Mouse (Mus musculus): Measurements from ENCODE around the gene 2900011O08Rik. TPM values are rescaled to one million over a fixed set of nuclear protein-coding genes. Genes with fewer than 3 reads are reported as not detected.

The 2900011O08Rik gene
- polyA plus RNA-seq, 1 experiment from 2014 or later = 0.63 TPM

DNA sequence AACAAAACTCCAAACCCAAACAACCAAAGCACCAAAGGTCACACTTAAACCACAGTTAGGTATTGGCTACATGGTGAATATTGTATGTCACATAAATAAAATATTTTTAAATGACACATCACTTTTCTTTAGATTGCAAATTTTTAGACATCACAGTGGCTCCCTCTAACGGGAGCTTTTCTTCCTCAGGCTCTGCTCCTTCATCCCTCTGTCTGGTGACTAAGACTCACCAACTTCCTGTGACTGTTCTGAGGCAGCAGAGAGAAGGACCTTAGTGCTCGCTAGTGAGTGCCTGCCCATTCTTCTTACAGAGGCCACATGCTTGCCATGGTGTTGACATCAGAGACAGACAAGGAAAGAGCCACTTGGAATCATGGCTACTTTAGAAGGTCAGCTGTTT is 125.7 kb downstream of the 2900011O08Rik start:
- H3K9ac ChIP-seq (ENCODE audit: low read length) = no peak overlapping the region
- WGBS = 49% methylated on average over 2 of the region's 2 CpGs
- H3K36me3 ChIP-seq (ENCODE audit: control insufficient read depth, insufficient read depth) = peaks cover 41% of the 10 kb centered on the region

DNA sequence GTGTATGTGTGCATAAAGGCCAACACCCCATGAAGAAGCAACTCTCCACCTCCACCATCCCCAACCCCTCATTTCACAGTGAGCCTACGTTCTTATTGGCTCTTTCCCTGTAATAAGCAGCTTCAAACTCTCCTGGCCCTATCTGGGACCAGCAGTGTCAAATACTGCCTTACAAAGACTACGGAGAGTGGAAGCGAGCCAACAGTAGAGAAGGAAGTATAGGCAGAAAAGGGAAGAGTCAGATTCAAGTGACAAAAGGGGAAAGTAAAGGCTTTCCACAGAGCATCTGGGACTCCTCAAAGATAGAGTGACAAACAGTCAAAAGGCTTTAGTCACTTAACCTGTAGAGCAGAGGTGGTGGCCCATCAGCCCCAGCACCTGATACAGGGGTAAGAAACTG is 126.3 kb downstream of the 2900011O08Rik start:
- Histone ChIP-seq H3K4me2 (ENCODE audit: low read depth, low read length) (no peak overlapping the region), H3K27me3 (ENCODE audit: control insufficient read depth, insufficient read depth, low read length) (no peaks in the 10 kb centered on the region), H3K9me3 (replicated peaks; ENCODE audit: control insufficient read depth, low read length) (no peaks in the 10 kb centered on the region), H3K27ac (ENCODE audit: low read length) (no peak overlapping the region), H3K4me1 (ENCODE audit: control insufficient read depth, insufficient read depth, low read length) (peaks cover 2% of the 10 kb centered on the region; the same call in 1 of the 2 replicates), H3K9ac (ENCODE audit: low read length) (no peak overlapping the region), H3K4me3 (ENCODE audit: low read length) (no peak overlapping the region), H3K36me3 (ENCODE audit: control insufficient read depth, insufficient read depth) (peaks cover 41% of the 10 kb centered on the region)
- ATAC-seq (replicated peaks; ENCODE audit: extremely low read depth, insufficient read depth, low FRiP score) = no peak
- 92% methylated on average over 3 of the region's 3 CpGs for WGBS

More for the DNA sequence above, 125.7 kb downstream of the 2900011O08Rik start:
- H3K9me3 ChIP-seq (replicated peaks; ENCODE audit: control insufficient read depth, low read length) = no peaks in the 10 kb centered on the region
- H3K27me3 ChIP-seq (ENCODE audit: control insufficient read depth, insufficient read depth, low read length) = no peaks in the 10 kb centered on the region
- no peak overlapping the region for H3K4me3 ChIP-seq (ENCODE audit: low read length)
- H3K4me1 ChIP-seq (ENCODE audit: control insufficient read depth, insufficient read depth, low read length) = no peaks in the 10 kb centered on the region
- H3K27ac ChIP-seq (ENCODE audit: low read length) = no peak overlapping the region
- H3K4me2 ChIP-seq (ENCODE audit: low read depth, low read length) = no peak overlapping the region
- ATAC-seq (replicated peaks; ENCODE audit: extremely low read depth, insufficient read depth, low FRiP score) = no peak

DNA sequence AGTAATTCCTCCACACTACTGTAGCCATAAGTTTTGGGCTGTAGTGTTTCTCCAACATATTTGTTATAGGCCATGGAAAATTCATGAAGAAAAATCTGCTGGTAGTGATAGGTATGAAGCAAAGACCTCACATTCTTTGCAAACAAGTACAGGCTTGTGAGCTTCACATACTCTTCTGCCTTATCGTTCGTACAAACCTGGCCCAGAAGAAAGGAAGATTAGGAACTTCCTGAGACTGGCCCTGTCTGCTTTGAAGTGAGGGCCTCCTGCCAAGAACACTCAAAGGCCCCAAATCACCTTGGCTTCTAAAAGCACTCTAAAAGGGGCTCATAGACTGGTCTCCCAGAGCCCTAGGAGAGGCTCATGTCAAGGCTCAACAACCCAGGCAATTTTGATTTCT is 130.9 kb downstream of the 2900011O08Rik start:
- H3K27me3 ChIP-seq (ENCODE audit: control insufficient read depth, insufficient read depth, low read length) = no peaks in the 10 kb centered on the region
- H3K27ac ChIP-seq (ENCODE audit: low read length) = no peak overlapping the region
- WGBS = 49% methylated on average over 2 of the region's 2 CpGs
- no peak overlapping the region for H3K4me2 ChIP-seq (ENCODE audit: low read depth, low read length)
- no peak overlapping the region for H3K9ac ChIP-seq (ENCODE audit: low read length)
- peaks cover 3% of the 10 kb centered on the region; the same call in 1 of the 2 replicates for H3K4me1 ChIP-seq (ENCODE audit: control insufficient read depth, insufficient read depth, low read length)
- H3K9me3 ChIP-seq (replicated peaks; ENCODE audit: control insufficient read depth, low read length) = no peaks in the 10 kb centered on the region
- no peak for ATAC-seq (replicated peaks; ENCODE audit: extremely low read depth, insufficient read depth, low FRiP score)
- no peak overlapping the region for H3K4me3 ChIP-seq (ENCODE audit: low read length)
- H3K36me3 ChIP-seq (ENCODE audit: control insufficient read depth, insufficient read depth) = peaks cover 44% of the 10 kb centered on the region

DNA sequence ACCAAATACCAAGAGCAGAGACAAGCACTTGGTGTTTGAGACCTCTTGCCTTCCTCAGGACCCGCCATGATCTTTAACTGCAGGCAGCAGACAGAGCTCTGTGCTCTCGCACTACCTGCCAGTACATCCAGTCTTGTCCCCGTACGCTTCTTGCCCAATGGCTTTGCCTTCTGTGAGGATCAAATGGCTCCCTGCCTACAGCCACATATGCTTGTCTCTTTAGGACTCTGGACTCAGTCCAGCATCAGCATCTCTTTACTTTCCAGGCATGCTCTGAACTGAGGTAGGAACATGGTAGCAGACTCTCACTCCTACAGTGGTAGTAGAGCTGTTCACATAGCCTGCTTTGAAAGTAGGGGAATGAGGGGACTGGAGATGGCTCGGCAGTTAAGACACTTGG is 134.5 kb downstream of the 2900011O08Rik start:
- WGBS = 94% methylated on average over 5 of the region's 5 CpGs
- Histone ChIP-seq H3K9ac (ENCODE audit: low read length) (no peak overlapping the region), H3K4me3 (ENCODE audit: low read length) (no peak overlapping the region), H3K9me3 (replicated peaks; ENCODE audit: control insufficient read depth, low read length) (no peaks in the 10 kb centered on the region), H3K4me2 (ENCODE audit: low read depth, low read length) (no peak overlapping the region), H3K4me1 (ENCODE audit: control insufficient read depth, insufficient read depth, low read length) (peaks cover 3% of the 10 kb centered on the region; the same call in 1 of the 2 replicates), H3K36me3 (ENCODE audit: control insufficient read depth, insufficient read depth) (peaks cover 50% of the 10 kb centered on the region), H3K27me3 (ENCODE audit: control insufficient read depth, insufficient read depth, low read length) (no peaks in the 10 kb centered on the region), H3K27ac (ENCODE audit: low read length) (no peak overlapping the region)
- no peak for ATAC-seq (replicated peaks; ENCODE audit: extremely low read depth, insufficient read depth, low FRiP score)

DNA sequence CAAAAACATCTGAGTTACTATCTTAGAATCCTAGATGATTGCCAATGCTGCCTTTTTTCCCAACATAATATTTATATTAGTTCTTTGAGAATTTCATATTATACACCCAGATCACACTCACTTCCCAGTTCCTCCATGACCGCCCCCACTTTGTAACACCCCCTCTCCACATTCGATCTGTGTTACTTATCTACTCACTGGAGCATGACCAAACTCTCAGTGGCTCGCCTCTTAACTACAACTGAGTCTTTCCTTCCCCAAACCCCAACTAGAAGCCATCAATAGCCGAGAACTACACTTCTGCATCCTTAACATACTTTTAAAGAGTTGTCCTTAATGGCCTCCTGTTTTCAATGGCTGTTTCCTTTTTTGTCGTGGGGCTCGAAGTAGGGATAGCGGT is 135.2 kb downstream of the 2900011O08Rik start:
- Histone ChIP-seq H3K36me3 (ENCODE audit: control insufficient read depth, insufficient read depth) (peaks cover 51% of the 10 kb centered on the region), H3K4me1 (ENCODE audit: control insufficient read depth, insufficient read depth, low read length) (peaks cover 3% of the 10 kb centered on the region; the same call in 1 of the 2 replicates), H3K27ac (ENCODE audit: low read length) (no peak overlapping the region), H3K9me3 (replicated peaks; ENCODE audit: control insufficient read depth, low read length) (no peaks in the 10 kb centered on the region), H3K27me3 (ENCODE audit: control insufficient read depth, insufficient read depth, low read length) (no peaks in the 10 kb centered on the region), H3K4me2 (ENCODE audit: low read depth, low read length) (no peak overlapping the region), H3K9ac (ENCODE audit: low read length) (no peak overlapping the region), H3K4me3 (ENCODE audit: low read length) (no peak overlapping the region)
- WGBS = 92% methylated on average over 7 of the region's 7 CpGs
- ATAC-seq (replicated peaks; ENCODE audit: extremely low read depth, insufficient read depth, low FRiP score) = no peak

DNA sequence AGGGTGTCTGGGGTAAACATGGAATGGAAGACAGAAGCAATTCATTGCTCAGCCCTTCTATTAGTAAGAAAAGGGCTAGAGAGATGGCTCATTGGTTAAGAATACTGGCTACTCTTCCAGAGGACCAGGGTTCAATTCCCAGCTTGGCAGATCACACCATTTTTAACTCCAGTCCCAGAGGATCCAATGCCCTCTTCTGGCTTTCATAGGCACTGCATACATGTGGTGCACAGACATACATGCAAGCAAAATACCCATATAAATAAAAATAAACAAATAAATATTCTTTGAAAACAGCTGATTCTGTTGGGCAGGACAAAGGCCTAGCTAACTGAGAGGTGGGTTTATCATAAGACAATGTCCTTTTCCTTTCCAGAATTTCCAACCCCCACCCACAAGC is 136.2 kb downstream of the 2900011O08Rik start:
- H3K4me3 ChIP-seq (ENCODE audit: low read length) = no peak overlapping the region
- no peak overlapping the region for H3K4me2 ChIP-seq (ENCODE audit: low read depth, low read length)
- no peaks in the 10 kb centered on the region for H3K27me3 ChIP-seq (ENCODE audit: control insufficient read depth, insufficient read depth, low read length)
- H3K9me3 ChIP-seq (replicated peaks; ENCODE audit: control insufficient read depth, low read length) = no peaks in the 10 kb centered on the region
- peaks cover 55% of the 10 kb centered on the region for H3K36me3 ChIP-seq (ENCODE audit: control insufficient read depth, insufficient read depth)
- no peak for ATAC-seq (replicated peaks; ENCODE audit: extremely low read depth, insufficient read depth, low FRiP score)
- peaks cover 3% of the 10 kb centered on the region; the same call in 1 of the 2 replicates for H3K4me1 ChIP-seq (ENCODE audit: control insufficient read depth, insufficient read depth, low read length)
- no peak overlapping the region for H3K9ac ChIP-seq (ENCODE audit: low read length)
- no peak overlapping the region for H3K27ac ChIP-seq (ENCODE audit: low read length)

DNA sequence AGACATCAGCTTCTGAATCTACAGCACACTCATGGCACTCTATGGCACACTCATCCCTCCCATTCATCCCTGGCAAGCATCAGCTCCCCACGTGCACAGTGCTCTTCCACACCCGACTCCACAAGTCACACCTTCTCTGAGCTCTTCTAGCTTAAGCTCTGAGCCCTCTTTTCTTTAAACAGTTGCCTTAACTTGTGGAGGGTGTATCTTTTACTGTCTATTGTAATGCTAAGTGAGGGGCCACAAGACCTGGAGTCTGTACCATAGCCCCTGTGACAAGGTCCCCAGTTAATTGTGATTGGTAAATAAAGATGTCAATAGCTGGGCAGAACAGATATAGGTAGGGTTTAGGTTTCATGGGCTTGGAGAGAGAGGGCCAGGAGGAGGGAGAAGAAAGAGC is 137.5 kb downstream of the 2900011O08Rik start:
- no peaks in the 10 kb centered on the region for H3K4me1 ChIP-seq (ENCODE audit: control insufficient read depth, insufficient read depth, low read length)
- no peaks in the 10 kb centered on the region for H3K27me3 ChIP-seq (ENCODE audit: control insufficient read depth, insufficient read depth, low read length)
- ATAC-seq (replicated peaks; ENCODE audit: extremely low read depth, insufficient read depth, low FRiP score) = no peak
- no peak overlapping the region for H3K4me2 ChIP-seq (ENCODE audit: low read depth, low read length)
- no peak overlapping the region for H3K4me3 ChIP-seq (ENCODE audit: low read length)
- no peak overlapping the region for H3K27ac ChIP-seq (ENCODE audit: low read length)
- H3K36me3 ChIP-seq (ENCODE audit: control insufficient read depth, insufficient read depth) = peaks cover 65% of the 10 kb centered on the region
- H3K9ac ChIP-seq (ENCODE audit: low read length) = no peak overlapping the region
- WGBS = 83% methylated on average over 2 of the region's 2 CpGs
- H3K9me3 ChIP-seq (replicated peaks; ENCODE audit: control insufficient read depth, low read length) = no peaks in the 10 kb centered on the region

DNA sequence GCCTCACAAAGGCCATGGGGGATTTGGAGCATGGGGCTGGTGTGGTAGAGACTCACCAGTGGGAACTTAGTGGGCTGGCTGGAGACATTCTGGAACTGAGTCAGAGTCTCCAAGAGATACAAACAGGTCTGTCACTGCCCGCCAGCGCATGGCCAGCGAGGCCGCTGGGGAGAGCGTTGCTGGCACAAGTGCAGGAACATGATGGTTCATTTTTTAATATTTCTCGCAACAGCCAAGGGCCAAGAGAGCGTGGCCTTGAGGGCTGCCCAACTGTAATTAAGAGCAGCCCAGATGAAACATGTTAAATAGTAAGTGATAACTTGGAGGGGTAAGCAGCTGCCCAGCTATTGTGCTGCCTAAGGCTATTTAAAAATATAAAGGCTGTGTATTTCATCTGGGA is 138.3 kb downstream of the 2900011O08Rik start:
- Histone ChIP-seq H3K9ac (ENCODE audit: low read length) (no peak overlapping the region), H3K27me3 (ENCODE audit: control insufficient read depth, insufficient read depth, low read length) (no peaks in the 10 kb centered on the region), H3K27ac (ENCODE audit: low read length) (no peak overlapping the region), H3K4me1 (ENCODE audit: control insufficient read depth, insufficient read depth, low read length) (no peaks in the 10 kb centered on the region), H3K4me3 (ENCODE audit: low read length) (no peak overlapping the region), H3K4me2 (ENCODE audit: low read depth, low read length) (no peak overlapping the region), H3K36me3 (ENCODE audit: control insufficient read depth, insufficient read depth) (peaks cover 68% of the 10 kb centered on the region), H3K9me3 (replicated peaks; ENCODE audit: control insufficient read depth, low read length) (no peaks in the 10 kb centered on the region)
- no peak for ATAC-seq (replicated peaks; ENCODE audit: extremely low read depth, insufficient read depth, low FRiP score)
- 95% methylated on average over 7 of the region's 7 CpGs for WGBS

DNA sequence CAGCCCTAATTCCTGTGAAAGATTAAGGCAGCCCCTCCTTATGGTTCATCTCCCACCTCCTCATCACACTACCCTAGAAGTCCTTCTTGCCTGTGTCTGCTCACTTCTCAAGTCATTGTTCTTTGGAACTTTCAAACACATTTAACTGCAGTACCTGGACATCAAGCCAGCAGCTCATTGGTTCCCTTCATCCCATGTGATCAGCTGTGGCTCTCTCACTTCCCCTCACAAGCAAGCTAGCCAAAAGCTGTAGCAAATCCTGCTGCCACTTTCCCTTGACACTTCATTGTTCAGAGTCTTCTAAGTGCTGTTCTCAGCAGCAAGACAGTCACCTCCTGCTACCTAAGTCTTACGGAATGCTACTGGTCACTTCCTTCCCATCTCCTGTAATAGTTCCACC is 138.8 kb downstream of the 2900011O08Rik start:
- Histone ChIP-seq H3K27ac (ENCODE audit: low read length) (no peak overlapping the region), H3K36me3 (ENCODE audit: control insufficient read depth, insufficient read depth) (peaks cover 67% of the 10 kb centered on the region), H3K9me3 (replicated peaks; ENCODE audit: control insufficient read depth, low read length) (no peaks in the 10 kb centered on the region), H3K27me3 (ENCODE audit: control insufficient read depth, insufficient read depth, low read length) (no peaks in the 10 kb centered on the region), H3K4me2 (ENCODE audit: low read depth, low read length) (no peak overlapping the region), H3K9ac (ENCODE audit: low read length) (no peak overlapping the region), H3K4me1 (ENCODE audit: control insufficient read depth, insufficient read depth, low read length) (no peaks in the 10 kb centered on the region), H3K4me3 (ENCODE audit: low read length) (no peak overlapping the region)
- no peak for ATAC-seq (replicated peaks; ENCODE audit: extremely low read depth, insufficient read depth, low FRiP score)
- WGBS = 86% methylated on average over 1 of the region's 1 CpGs

DNA sequence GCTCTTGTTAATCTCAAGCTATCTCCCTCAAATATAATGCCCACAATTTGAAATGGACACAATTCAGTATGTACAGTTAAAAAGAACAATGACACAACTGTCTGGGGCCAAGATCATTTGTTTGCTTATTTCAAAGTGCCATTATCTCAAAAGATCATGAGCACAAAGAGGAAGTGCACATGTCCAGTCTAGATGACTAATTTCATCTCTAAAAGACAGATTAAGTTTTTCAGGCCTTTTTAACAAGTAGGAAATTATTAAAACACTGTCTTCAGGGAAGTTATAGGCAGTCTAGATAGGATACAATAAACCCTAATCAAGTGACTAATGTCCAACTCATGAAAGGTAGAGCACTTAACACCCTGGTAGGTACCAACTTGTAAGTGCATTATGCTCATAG is 142.6 kb downstream of the 2900011O08Rik start:
- Histone ChIP-seq H3K4me3 (ENCODE audit: low read length) (no peak overlapping the region), H3K4me2 (ENCODE audit: low read depth, low read length) (no peak overlapping the region), H3K27ac (ENCODE audit: low read length) (no peak overlapping the region), H3K9ac (ENCODE audit: low read length) (no peak overlapping the region), H3K9me3 (replicated peaks; ENCODE audit: control insufficient read depth, low read length) (no peaks in the 10 kb centered on the region), H3K4me1 (ENCODE audit: control insufficient read depth, insufficient read depth, low read length) (no peaks in the 10 kb centered on the region), H3K27me3 (ENCODE audit: control insufficient read depth, insufficient read depth, low read length) (no peaks in the 10 kb centered on the region), H3K36me3 (ENCODE audit: control insufficient read depth, insufficient read depth) (peaks cover 55% of the 10 kb centered on the region)
- no peak for ATAC-seq (replicated peaks; ENCODE audit: extremely low read depth, insufficient read depth, low FRiP score)

All from heart, embryonic 16.5 days (tissue).